Mouse (Mus musculus) heart, postnatal 4 days (tissue): ENCODE data around the gene Tmem9. TPM values are rescaled to one million over a fixed set of nuclear protein-coding genes. Genes with fewer than 3 reads are reported as not detected.

Source experiments
- DNase-seq: peaks from one replicate; pipeline ENCODE4 v3.0.0; 2021
- total RNA-seq, 2 experiments: library from RNA; stranded (reverse); gene quantifications; 2 replicates each; pipeline ENCODE4 v1.2.3; 2021

Gene Tmem9
- total RNA-seq, 2 experiments from 2014 or later = 30.0 to 33.5 TPM

GRCm38 (mm10) chr1:136031697-136032096, 23.7 kb downstream of the Tmem9 start:
- DNase-seq = no peak

GRCm38 (mm10) chr1:136032961-136033360, 25.0 kb downstream of the Tmem9 start:
- no peak for DNase-seq

- DNase-seq = no peak
These were observed 31.0 kb downstream of the Tmem9 start for GRCm38 (mm10) chr1:136038746-136039538.

- no peak for DNase-seq
These were observed 32.5 kb downstream of the Tmem9 start for GRCm38 (mm10) chr1:136040452-136040851.

- no peak for DNase-seq
These were observed 32.9 kb downstream of the Tmem9 start for GRCm38 (mm10) chr1:136040874-136041273.

GRCm38 (mm10) chr1:136045774-136046173, 37.8 kb downstream of the Tmem9 start:
- peak; percentile 62 for DNase-seq

GRCm38 (mm10) chr1:136047432-136047831, 39.5 kb downstream of the Tmem9 start:
- peak; percentile 33 for DNase-seq

- DNase-seq = no peak
These were observed 39.9 kb downstream of the Tmem9 start for GRCm38 (mm10) chr1:136047894-136048293.

- DNase-seq = no peak
These were observed 42.5 kb downstream of the Tmem9 start, which contains the start of gene Ascl5 for GRCm38 (mm10) chr1:136050312-136051012. TSS of gene Ascl5 (plus strand) at chr1:136050804.

- peak; percentile 16 for DNase-seq
These were observed 43.0 kb downstream of the Tmem9 start for GRCm38 (mm10) chr1:136051013-136051315.

GRCm38 (mm10) chr1:136051465-136051864, 43.5 kb downstream of the Tmem9 start:
- DNase-seq = peak; percentile 85

GRCm38 (mm10) chr1:136052547-136052946, 44.6 kb downstream of the Tmem9 start, which contains the start of gene Cacna1s:
TSS of gene Cacna1s (plus strand) at chr1:136052750.
- DNase-seq = peak; percentile 17

GRCm38 (mm10) chr1:136055771-136056170, 47.8 kb downstream of the Tmem9 start:
- DNase-seq = no peak

GRCm38 (mm10) chr1:136058594-136058993, 50.6 kb downstream of the Tmem9 start:
- no peak for DNase-seq

GRCm38 (mm10) chr1:136061041-136061789, 53.3 kb downstream of the Tmem9 start:
- peak; percentile 79 for DNase-seq

- no peak for DNase-seq
These were observed 53.8 kb downstream of the Tmem9 start for GRCm38 (mm10) chr1:136061790-136062141.

GRCm38 (mm10) chr1:136063991-136064390, 56.0 kb downstream of the Tmem9 start:
- peak; percentile 39 for DNase-seq

GRCm38 (mm10) chr1:136066621-136067020, 58.7 kb downstream of the Tmem9 start:
- DNase-seq = no peak

GRCm38 (mm10) chr1:136067579-136067978, 59.6 kb downstream of the Tmem9 start:
- DNase-seq = no peak

GRCm38 (mm10) chr1:136076086-136076485, 68.1 kb downstream of the Tmem9 start:
- peak; percentile 60 for DNase-seq

- no peak for DNase-seq
These were observed 69.7 kb downstream of the Tmem9 start for GRCm38 (mm10) chr1:136077656-136078055.

- DNase-seq = no peak
These were observed 73.2 kb downstream of the Tmem9 start for GRCm38 (mm10) chr1:136081161-136081560.
